Mouse (Mus musculus) embryo, embryonic 9.5 days (tissue): ENCODE measurements at regions not wholly inside any gene's neighbourhood (a gene's known extent, or its start where the extent isn't known, plus 50 kb on each side); places are given as distances from the start of the nearest gene placed in this dataset.
A peak's percentile ranks its signal among the peaks of the same experiment; 100 is the strongest.

Experiments
- DNase-seq: peaks from one replicate; pipeline ENCODE4 v3.0.0-alpha.2; 2017; ENCODE audit errors: extremely low spot score

DNA sequence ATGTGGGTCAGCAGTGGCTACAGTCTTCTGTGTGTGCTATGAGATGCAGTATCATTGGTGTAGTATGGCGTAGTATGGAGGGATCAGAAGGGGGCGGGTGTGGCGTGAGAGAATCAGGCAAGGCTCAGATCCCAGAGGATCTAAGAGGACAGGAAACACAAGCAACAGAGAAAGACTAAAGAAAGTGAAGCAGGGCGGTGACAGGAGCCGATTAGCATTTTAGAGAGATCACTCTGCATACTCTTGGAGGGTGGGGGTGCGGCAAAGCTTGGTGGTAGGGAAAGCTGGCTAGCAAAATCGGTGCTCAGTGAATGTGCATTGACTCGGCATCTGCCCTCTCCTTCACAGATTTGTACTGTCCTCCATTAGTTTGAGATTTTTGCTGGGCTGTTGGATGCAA is 93.1 kb upstream of the Mphosph6 start:
- no peak for DNase-seq

- DNase-seq = no peak
These were observed 88.5 kb upstream of the Mphosph6 start for GRCm38 (mm10) chr8:117890211-117890610.

DNA sequence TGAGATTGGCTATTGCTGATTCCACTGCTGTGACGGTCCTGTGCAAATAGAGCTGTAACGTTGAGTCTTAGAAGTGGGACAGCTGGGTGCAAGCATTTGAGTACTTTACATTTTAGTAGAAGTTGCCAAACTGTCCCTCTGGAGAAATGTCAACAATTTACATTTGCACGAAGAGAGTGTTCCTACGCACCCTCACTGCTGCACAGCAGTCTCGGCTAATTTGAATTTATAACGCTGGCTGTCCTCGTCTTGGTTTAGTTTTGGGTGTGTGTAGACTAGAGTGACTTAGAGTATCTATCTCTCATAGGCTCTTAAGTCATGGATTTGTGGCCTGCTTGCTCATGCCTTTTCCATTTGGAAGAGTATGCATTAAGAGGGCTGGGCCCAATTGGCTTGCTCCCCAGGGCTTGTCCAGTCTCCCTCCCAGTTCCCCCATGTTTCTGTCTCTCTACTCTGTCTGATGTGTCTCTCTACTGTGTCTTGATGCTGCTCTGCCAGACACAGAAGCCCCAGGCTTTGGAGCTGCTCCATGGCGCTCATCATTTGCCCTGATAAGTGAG is 79.8 kb upstream of the Mphosph6 start:
- DNase-seq = no peak

DNA sequence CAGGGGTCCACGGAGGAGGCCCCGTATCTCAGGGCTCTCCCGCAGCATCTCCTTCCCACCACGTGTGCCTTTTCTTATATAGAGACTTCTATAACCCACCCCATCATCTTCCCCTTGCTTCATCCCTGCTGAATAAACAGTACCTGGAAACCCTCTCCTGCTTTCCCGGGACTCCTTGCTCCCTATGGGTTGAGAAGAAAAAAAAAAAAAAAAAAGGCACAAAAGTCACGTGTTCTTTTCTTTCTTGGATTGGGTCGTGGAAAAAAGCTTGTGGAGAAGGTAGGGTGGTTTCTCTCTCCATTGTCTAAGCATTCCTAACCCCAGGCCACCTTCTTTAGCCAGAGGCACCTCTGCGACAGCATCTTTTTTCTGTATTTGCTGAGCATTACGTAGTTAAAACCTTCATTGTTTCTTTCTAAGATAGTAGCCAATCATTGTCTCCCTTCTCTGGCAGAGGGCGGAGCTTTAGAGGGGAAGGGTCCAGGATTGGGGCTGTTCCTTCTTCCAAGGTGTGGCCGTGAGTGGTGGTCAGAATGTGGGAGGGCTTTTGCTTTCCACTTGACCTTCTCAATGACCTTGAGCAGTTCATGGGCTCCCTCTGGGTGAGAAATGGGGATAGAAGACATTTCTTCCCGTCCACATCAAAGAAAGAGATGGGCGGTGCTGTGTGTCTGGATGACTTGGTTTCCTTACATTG is 78.7 kb upstream of the Mphosph6 start:
- DNase-seq = no peak

DNA sequence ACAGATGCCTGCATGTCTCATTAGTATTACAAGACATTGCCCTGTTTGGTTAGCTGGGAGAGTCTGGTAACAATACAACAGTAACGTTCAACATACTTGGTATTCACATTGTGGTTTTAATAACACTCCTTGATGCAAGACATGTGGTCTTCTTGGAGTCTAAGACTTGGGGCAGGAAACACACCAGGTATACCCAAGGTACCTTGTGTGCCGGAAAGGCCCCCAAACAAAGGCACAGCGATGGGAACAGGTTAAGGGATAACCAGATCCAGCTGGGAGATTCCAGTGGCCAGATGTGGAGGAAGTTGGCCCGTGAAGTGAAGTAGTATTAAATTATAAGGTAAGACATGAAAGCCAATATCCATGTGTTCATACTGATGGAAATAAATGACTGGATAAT is 71.9 kb upstream of the Mphosph6 start:
- DNase-seq = no peak

- DNase-seq = no peak
These were observed 65.4 kb upstream of the Mphosph6 start for GRCm38 (mm10) chr8:117867138-117867537.

GRCm38 (mm10) chr8:117865014-117865413 is 63.3 kb upstream of the Mphosph6 start:
- DNase-seq = no peak

DNA sequence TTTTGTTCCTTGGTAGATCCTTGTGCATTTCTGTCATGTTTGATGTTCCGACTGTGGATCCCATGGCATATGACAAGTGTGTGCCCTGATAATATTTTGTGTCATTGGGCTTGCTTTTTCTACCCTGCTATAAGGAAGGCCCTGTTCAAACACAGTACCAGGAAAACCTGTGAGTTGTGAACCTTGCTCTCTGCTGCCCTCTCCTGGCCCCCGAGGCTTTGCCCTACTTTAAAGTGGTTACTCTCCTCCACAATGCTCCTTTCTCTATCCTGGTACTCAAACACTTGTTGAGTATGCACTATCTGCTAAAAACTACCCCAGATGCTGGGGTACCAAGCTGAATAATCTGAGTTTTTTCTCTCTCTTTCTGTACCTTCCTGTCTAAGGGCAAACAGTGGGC is 62.1 kb upstream of the Mphosph6 start:
- peak; percentile 73 for DNase-seq

DNA sequence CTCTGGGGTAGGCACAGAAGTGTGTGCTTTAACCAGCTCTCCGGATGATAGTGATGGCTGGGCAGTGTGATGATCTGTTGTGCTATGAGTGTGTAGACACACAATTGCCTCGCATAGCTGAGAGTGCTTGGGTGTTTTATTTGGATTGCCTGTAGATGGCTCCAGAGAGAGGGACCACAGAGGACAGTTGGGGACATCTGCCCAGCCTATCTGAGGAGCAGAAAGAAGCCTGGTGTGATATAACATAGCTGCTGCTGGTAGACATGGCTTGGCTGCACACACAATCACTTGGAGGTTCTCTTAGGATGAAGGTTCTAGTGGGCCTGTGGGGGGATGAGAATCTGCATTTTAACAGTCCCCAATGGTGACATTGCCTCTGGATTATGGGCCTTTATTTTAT is 60.6 kb upstream of the Mphosph6 start:
- no peak for DNase-seq

DNA sequence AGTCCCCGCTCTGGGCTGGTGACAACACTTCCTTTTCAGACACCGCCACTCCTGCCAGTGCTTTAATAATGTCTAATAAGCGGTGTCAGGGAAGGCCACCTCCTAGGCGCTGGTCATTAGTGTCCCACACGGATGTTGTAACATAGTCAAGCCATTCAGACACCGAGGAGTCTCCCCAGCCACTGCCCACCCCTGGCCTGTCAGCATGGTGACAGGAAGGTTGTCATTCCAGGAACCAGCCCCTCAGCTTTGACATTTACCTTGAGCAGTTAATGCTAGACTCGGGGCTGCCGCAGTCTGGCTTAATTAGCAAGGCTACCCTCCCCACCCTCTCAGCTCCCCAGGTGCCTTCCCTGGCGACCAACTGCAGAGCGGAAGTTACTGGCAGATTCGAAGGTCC is 58.0 kb upstream of the Mphosph6 start:
- no peak for DNase-seq

DNA sequence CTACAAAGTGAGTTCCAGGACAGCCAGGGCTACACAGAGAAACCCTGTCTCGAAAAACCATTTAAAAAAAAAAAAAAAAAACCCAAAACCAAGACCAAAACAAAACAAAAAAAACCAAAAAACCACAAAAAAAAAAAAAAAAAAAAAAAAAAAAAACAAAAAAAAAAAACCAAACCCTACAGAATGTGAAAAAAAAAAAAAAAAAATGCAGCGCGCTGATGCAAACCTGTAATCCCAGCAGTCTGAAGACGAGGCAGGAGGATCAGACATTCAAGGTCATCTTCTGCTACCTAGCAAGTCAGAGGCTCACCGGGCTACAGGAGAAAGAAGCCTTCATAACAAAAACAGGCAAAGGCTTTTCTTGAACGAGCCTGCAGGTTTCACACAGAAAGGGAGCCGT is 57.4 kb upstream of the Mphosph6 start:
- DNase-seq = no peak

DNA sequence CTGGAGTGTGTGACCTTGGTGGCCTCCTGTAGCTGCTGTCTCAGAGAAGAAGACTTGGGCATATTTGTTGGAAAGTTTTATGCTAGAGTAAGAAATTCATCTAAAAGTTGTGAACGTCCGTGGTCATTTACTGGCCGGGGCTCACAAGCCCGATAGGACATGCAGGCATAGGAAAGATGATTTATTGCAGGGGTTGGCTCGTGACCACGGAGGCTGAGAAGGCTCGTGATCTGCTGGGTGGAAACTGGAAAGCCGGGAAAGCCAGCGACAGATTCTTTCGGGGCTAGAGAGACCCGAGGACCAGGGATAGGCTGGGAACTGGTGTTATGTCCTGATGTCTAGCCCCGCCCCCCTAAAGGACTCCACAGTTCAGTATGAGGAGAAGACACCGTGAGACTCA is 54.4 kb upstream of the Mphosph6 start:
- DNase-seq = no peak

- DNase-seq = no peak
These were observed 53.3 kb upstream of the Mphosph6 start for GRCm38 (mm10) chr8:117854942-117855491.

DNA sequence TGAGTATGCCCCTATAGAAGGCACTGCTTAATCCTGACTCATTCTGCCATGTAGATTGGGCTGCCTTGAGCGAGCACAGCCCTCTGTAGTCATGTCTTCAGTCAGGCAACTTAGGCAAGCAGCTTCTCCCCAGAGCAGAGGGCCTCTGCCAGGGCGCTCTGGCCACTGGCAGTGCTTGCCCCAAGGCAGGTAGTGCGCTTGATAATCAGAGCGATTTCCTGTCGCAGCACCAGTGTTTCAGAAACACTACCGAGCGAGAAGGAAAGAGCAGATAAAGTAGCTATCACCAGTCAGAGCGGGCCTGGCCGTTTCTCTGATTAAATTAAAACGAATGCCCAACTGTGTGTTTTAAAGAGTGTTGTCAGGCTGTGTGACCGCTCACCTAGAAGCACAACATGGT is 52.6 kb upstream of the Mphosph6 start:
- DNase-seq = no peak

GRCm38 (mm10) chr8:117853408-117853807 is 51.7 kb upstream of the Mphosph6 start:
- no peak for DNase-seq

DNA sequence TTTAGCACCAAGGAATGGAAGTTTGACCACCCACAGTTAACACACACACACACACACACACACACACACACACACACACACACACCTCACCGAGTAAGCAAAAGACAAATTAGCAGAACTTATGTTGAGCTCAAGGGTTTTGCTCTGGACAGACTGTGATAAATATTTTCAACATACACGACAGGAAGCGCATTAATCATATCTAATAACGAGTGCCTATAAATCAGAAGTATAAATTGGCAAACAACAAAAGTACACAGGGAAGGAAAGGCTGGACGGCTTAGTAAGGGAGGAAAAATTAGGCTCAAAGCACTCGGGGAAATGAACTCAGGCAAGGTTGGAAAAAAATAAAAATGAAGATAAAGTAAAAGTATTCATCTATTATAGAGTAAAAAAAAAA is 50.8 kb upstream of the Mphosph6 start:
- no peak for DNase-seq
